Mouse (Mus musculus) CH12.LX (cell line): ENCODE data around the gene Ripk1. TPM values are rescaled to one million over a fixed set of nuclear protein-coding genes. Genes with fewer than 3 reads are reported as not detected.

Source experiments
- DNase-seq: peaks from one replicate; pipeline ENCODE4 v3.0.0-alpha.2; 2013; ENCODE audit errors: extremely low read depth
- H3K27ac ChIP-seq: 2 replicates; pipeline ENCODE4 v1.5.1; 2012; ENCODE audit warnings: low read depth, mild to moderate bottlenecking, control low read depth, moderate library complexity; ENCODE audit not compliant: insufficient read depth
- H3K27me3 ChIP-seq: replicated peaks from 2 replicates; pipeline ENCODE3; 2012; ENCODE audit warnings: inconsistent platforms
- H3K36me3 ChIP-seq, 2 experiments: replicated peaks in 1 of 2; 2 replicates each; pipeline versions ENCODE3 to v1.6.1; 2012; ENCODE audit warnings: inconsistent platforms in 1 of 2, low read length in 1 of 2, mild to moderate bottlenecking in 1 of 2, mixed read lengths in 1 of 2, moderate library complexity in 1 of 2; ENCODE audit not compliant: control insufficient read depth in 1 of 2, insufficient read depth in 1 of 2
- H3K4me1 ChIP-seq, 2 experiments: 2 replicates each; pipeline ENCODE4 v1.6.1; 2012; ENCODE audit warnings: inconsistent platforms in 1 of 2, moderate library complexity in 1 of 2; ENCODE audit not compliant: insufficient read depth in 2 of 2, control insufficient read depth in 1 of 2
- H3K4me2 ChIP-seq: 2 replicates; pipeline ENCODE4 v1.6.1; 2012; ENCODE audit warnings: low read depth, mild to moderate bottlenecking, control low read depth; ENCODE audit not compliant: poor library complexity, insufficient read depth, severe bottlenecking
- H3K4me3 ChIP-seq, 3 experiments: fragments of 150-350 bp in 1 of 3; sonication (generic) in 1 of 3; replicated peaks in 1 of 3; 2 replicates each; pipeline versions ENCODE3 to v1.5.1; 2011 to 2012; ENCODE audit warnings: low read depth in 2 of 3, low read length in 2 of 3, mild to moderate bottlenecking in 2 of 3, moderate library complexity in 2 of 3, control low read depth in 1 of 3, improper control_type of control experiment in 1 of 3, inconsistent platforms in 1 of 3, mixed read lengths in 1 of 3; ENCODE audit not compliant: poor library complexity in 1 of 3
- H3K79me2 ChIP-seq: replicated peaks from 2 replicates; pipeline ENCODE4 v1.6.1; 2012; ENCODE audit warnings: mild to moderate bottlenecking, moderate library complexity; ENCODE audit not compliant: control insufficient read depth, poor library complexity, insufficient read depth, severe bottlenecking; ENCODE audit errors: extremely low read depth
- H3K9ac ChIP-seq: 2 replicates; pipeline ENCODE4 v1.6.1; 2012; ENCODE audit warnings: low read depth, mild to moderate bottlenecking, control low read depth, moderate library complexity; ENCODE audit not compliant: insufficient read depth
- H3K9me3 ChIP-seq: replicated peaks from 2 replicates; pipeline ENCODE3; 2012; ENCODE audit warnings: low read length, inconsistent platforms, mixed read lengths
- CHD1 ChIP-seq: IDR thresholded peaks from 2 replicates; pipeline ENCODE4 v1.6.1; 2012; ENCODE audit warnings: low read depth, low read length, improper control_type of control experiment, inconsistent platforms
- CTCF ChIP-seq, 2 experiments: IDR thresholded peaks in 1 of 2; conservative IDR thresholded peaks in 1 of 2; 2 replicates each; pipeline ENCODE4 v1.5.1; 2011 to 2012; ENCODE audit warnings: low read depth in 2 of 2, low read length in 2 of 2, improper control_type of control experiment in 1 of 2, inconsistent platforms in 1 of 2, mild to moderate bottlenecking in 1 of 2, moderate library complexity in 1 of 2
- ELF1 ChIP-seq: IDR thresholded peaks from 2 replicates; pipeline ENCODE4 v1.6.1; 2014; ENCODE audit warnings: low read depth, mild to moderate bottlenecking, inconsistent platforms, low read length, improper control_type of control experiment
- GABPA ChIP-seq: IDR thresholded peaks from 2 replicates; pipeline ENCODE4 v1.6.1; 2012; ENCODE audit warnings: low read depth, low read length, improper control_type of control experiment, inconsistent platforms; ENCODE audit not compliant: insufficient replicate concordance
- HCFC1 ChIP-seq: IDR thresholded peaks from 2 replicates; pipeline ENCODE4 v1.6.1; 2012; ENCODE audit warnings: low read depth, mild to moderate bottlenecking, inconsistent platforms, low read length, improper control_type of control experiment
- JUN ChIP-seq: IDR thresholded peaks from 2 replicates; pipeline ENCODE4 v1.6.1; 2011; ENCODE audit warnings: low read depth, mild to moderate bottlenecking, low read length, improper control_type of control experiment, moderate library complexity; ENCODE audit not compliant: insufficient read depth
- JUND ChIP-seq: conservative IDR thresholded peaks from 2 replicates; pipeline ENCODE4 v1.6.1; 2011; ENCODE audit warnings: low read depth, low read length, improper control_type of control experiment
- MAFK ChIP-seq: IDR thresholded peaks from 2 replicates; pipeline ENCODE4 v1.6.1; 2011; ENCODE audit warnings: low read length, improper control_type of control experiment; ENCODE audit not compliant: insufficient replicate concordance
- MAZ ChIP-seq: IDR thresholded peaks from 2 replicates; pipeline ENCODE4 v1.6.1; 2012; ENCODE audit warnings: low read depth, mild to moderate bottlenecking, inconsistent platforms, low read length, improper control_type of control experiment, moderate library complexity
- MXI1 ChIP-seq: IDR thresholded peaks from 2 replicates; pipeline ENCODE4 v1.6.1; 2011; ENCODE audit warnings: mild to moderate bottlenecking, low read depth, low read length, improper control_type of control experiment
- NRF1 ChIP-seq: IDR thresholded peaks from 2 replicates; pipeline ENCODE4 v1.6.1; 2014; ENCODE audit warnings: low read depth, mild to moderate bottlenecking, inconsistent platforms, low read length, improper control_type of control experiment, moderate library complexity
- PAX5 ChIP-seq: IDR thresholded peaks from 2 replicates; pipeline ENCODE4 v1.6.1; 2012; ENCODE audit warnings: low read length, inconsistent platforms, mixed read lengths
- POLR2AphosphoS2 ChIP-seq: IDR thresholded peaks from 2 replicates; pipeline ENCODE4 v1.6.1; 2011; ENCODE audit warnings: low read depth, low read length, improper control_type of control experiment
- RAD21 ChIP-seq: IDR thresholded peaks from 2 replicates; pipeline ENCODE4 v1.6.1; 2011; ENCODE audit warnings: low read depth, mild to moderate bottlenecking, low read length, improper control_type of control experiment, moderate library complexity
- RCOR1 ChIP-seq: conservative IDR thresholded peaks from 2 replicates; pipeline ENCODE4 v1.6.1; 2012; ENCODE audit warnings: low read depth, mild to moderate bottlenecking, inconsistent platforms, low read length, improper control_type of control experiment
- SIN3A ChIP-seq: IDR thresholded peaks from 2 replicates; pipeline ENCODE4 v1.6.1; 2012; ENCODE audit warnings: low read length, improper control_type of control experiment, inconsistent platforms
- TBP ChIP-seq: conservative IDR thresholded peaks from 2 replicates; pipeline ENCODE4 v1.6.1; 2011; ENCODE audit warnings: low read depth, low read length, improper control_type of control experiment
- TCF12 ChIP-seq: IDR thresholded peaks from 2 replicates; pipeline ENCODE4 v1.6.1; 2014; ENCODE audit warnings: low read depth, mild to moderate bottlenecking, inconsistent platforms, low read length, improper control_type of control experiment
- UBTF ChIP-seq: IDR thresholded peaks from 2 replicates; pipeline ENCODE4 v1.6.1; 2012; ENCODE audit warnings: low read depth, mild to moderate bottlenecking, inconsistent platforms, low read length, improper control_type of control experiment, moderate library complexity
- USF1 ChIP-seq: IDR thresholded peaks from 2 replicates; pipeline ENCODE4 v1.6.1; 2014; ENCODE audit warnings: low read depth, mild to moderate bottlenecking, inconsistent platforms, low read length, improper control_type of control experiment
- USF2 ChIP-seq: conservative IDR thresholded peaks from 2 replicates; pipeline ENCODE4 v1.6.1; 2011; ENCODE audit warnings: low read depth, low read length, improper control_type of control experiment
- ZC3H11A ChIP-seq: IDR thresholded peaks from 2 replicates; pipeline ENCODE4 v1.6.1; 2012; ENCODE audit warnings: low read depth, mild to moderate bottlenecking, inconsistent platforms, low read length, improper control_type of control experiment
- ZMIZ1 ChIP-seq: IDR thresholded peaks from 2 replicates; pipeline ENCODE4 v1.6.1; 2012; ENCODE audit warnings: low read depth, mild to moderate bottlenecking, inconsistent platforms, low read length, improper control_type of control experiment
- dilution Hi-C: fragments of 300-500 bp; cut with MboI; formaldehyde crosslinking; loops from 2 replicates; pipeline ENCODE4 v1.14.3; 2020; ENCODE audit warnings: low sequenced_read_pairs; ENCODE audit not compliant: extremely low pct_unique_long_range_greater_than_20kb, extremely low pct_ligation_motif_present
- in situ Hi-C: fragments of 300-500 bp; cut with MboI; formaldehyde crosslinking; loops from 3 replicates; pipeline ENCODE4 v1.14.3; 2019; ENCODE audit warnings: low sequenced_read_pairs, low pct_ligation_motif_present, low pct_unique_long_range_greater_than_20kb, mixed read lengths
- polyA plus RNA-seq: library from polyadenylated mRNA; unstranded; fragments of >175 nt; gene quantifications from 2 replicates; pipeline ENCODE4 v1.2.1, GENCODE M21; 2012; ENCODE audit warnings: low read depth; ENCODE audit not compliant: insufficient read length
- total RNA-seq, 2 experiments: library from RNA; depleted of rRNA; stranded (reverse); fragments of 300-350 nt in 1 of 2; fragments of >200 nt in 1 of 2; gene quantifications; 2 replicates each; pipeline ENCODE4 v1.2.3; 2012 to 2014

Gene Ripk1
- total and polyA plus RNA-seq, 3 experiments, result 13.1 to 18.6 (median 16.6) TPM

DNA sequence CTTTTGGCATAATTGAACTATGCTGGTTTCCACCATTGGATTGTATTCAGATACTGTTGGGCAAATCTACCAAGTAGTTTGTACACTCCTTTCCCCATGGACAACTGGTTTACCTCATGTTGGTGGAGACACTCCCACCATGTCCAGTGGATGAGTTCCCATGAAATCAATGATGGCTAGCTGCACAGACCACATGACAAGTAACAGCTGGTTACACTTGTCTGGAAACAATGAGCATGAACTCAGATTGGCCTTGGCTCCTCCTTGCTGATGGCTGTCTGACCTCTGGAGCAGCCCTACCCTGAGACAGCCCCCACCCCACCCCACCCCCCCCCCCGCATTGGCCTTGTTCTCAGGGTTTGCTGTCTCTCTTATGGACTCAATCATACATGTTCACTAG, 55.1 kb downstream of the Ripk1 start:
- Histone ChIP-seq H3K4me1 (no peaks in the 10 kb centered on the region), H3K9ac (no peak overlapping the region), H3K9me3 (peaks cover 5% of the 10 kb centered on the region), H3K4me2 (no peak overlapping the region), H3K27me3 (no peaks in the 10 kb centered on the region), H3K27ac (no peak overlapping the region), H3K4me3 (no peak overlapping the region), H3K36me3 (peaks cover 7 to 49% of the 10 kb centered on the region in 2 experiments), H3K79me2 (no peaks in the 10 kb centered on the region)
- in situ Hi-C loops (no loop called here), dilution Hi-C loops (no loop called here)
- TF ChIP-seq HCFC1, result no peak
- TF ChIP-seq USF2, result no peak
- TF ChIP-seq TCF12, result no peak
- no peak for TF ChIP-seq USF1
- TF ChIP-seq ELF1, result no peak
- no peak for TF ChIP-seq MXI1
- no peak for TF ChIP-seq JUN
- TF ChIP-seq CTCF (conservative IDR thresholded peaks at IDR 0.05 in 1 of 2, IDR thresholded peaks at IDR 0.05 in 1 of 2; ENCODE audit: low read depth in 2 of 2, low read length in 2 of 2), result no peak
- TF ChIP-seq JUND, result no peak
- no peak for TF ChIP-seq TBP
- DNase-seq, result no peak

DNA sequence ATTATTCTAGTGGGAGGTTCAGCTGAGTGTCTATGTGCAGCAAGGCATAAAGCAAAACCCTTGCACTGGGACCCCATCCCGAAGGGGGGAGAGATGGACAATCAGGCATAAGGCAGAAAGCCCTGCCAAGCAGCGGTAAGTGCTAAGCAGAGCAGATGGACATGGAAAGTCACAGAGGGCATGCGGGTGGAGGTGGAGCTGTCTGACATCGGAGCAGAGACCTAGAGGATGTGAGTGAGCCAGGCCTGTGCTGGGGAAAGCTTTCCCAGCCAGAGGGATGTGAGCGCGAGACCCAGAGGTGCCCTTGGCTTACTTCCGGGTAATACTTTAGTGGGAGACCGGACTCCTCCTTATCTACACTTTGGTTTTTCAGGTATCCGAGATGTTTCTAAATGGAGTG, 57.9 kb downstream of the Ripk1 start:
- TF ChIP-seq ELF1 (no peak), UBTF (no peak), HCFC1 (no peak), SIN3A (no peak), ZC3H11A (no peak), PAX5 (no peak), MAFK (no peak), ZMIZ1 (no peak), POLR2AphosphoS2 (no peak), RCOR1 (no peak), NRF1 (no peak), GABPA (no peak), MAZ (no peak), RAD21 (no peak), JUND (no peak), CHD1 (no peak), TCF12 (no peak)
- no peaks in the 10 kb centered on the region for H3K27me3 ChIP-seq
- peaks cover 4 to 44% of the 10 kb centered on the region in 2 experiments for H3K36me3 ChIP-seq

More for the DNA sequence above, 57.9 kb downstream of the Ripk1 start:
- Histone ChIP-seq H3K4me1 (no peaks in the 10 kb centered on the region), H3K9ac (no peak overlapping the region), H3K9me3 (peaks cover 5% of the 10 kb centered on the region), H3K79me2 (no peaks in the 10 kb centered on the region), H3K4me2 (no peak overlapping the region), H3K4me3 (no peak overlapping the region), H3K27ac (no peak overlapping the region)
- DNase-seq, result no peak
- in situ Hi-C loops (no loop called here), dilution Hi-C loops (no loop called here)
